Mouse (Mus musculus): ENCODE results near the gene Cass4. TPM values are rescaled to one million over a fixed set of nuclear protein-coding genes. Genes with fewer than 3 reads are reported as not detected.

Cass4 gene
- total and polyA plus RNA-seq, 3 experiments, result 0.35 to 5.5 TPM; not detected in 1

GRCm38 (mm10) chr2:172353218-172353617, 40.4 kb upstream of the Cass4 start:
- peaks cover 0 to 11% of the 10 kb centered on the region in 2 experiments; a peak in 3 of 4 replicates for H3K4me1 ChIP-seq (ENCODE audit: control insufficient read depth in 1 of 2, insufficient read depth in 2 of 2, low read length in 2 of 2)
- no peaks in the 10 kb centered on the region for H3K27me3 ChIP-seq (ENCODE audit: control insufficient read depth in 1 of 2, insufficient read depth in 2 of 2, low read length in 2 of 2)
- DNase-seq (ENCODE audit: low read depth, low spot score), result no peak
- H3K4me3 ChIP-seq (ENCODE audit: control insufficient read depth in 1 of 2, insufficient read depth in 1 of 2, low read depth in 2 of 2, low read length in 2 of 2), result no peak overlapping the region
- no peaks in the 10 kb centered on the region for H3K9me3 ChIP-seq (replicated peaks; ENCODE audit: insufficient read depth, low read length)
- H3K36me3 ChIP-seq (ENCODE audit: control insufficient read depth in 1 of 2, insufficient read depth in 2 of 2, low read length in 2 of 2), result peaks cover 8 to 9% of the 10 kb centered on the region in 2 experiments
- no peak overlapping the region for H3K27ac ChIP-seq (ENCODE audit: control insufficient read depth, low read depth, low read length)
- H3K79me2 ChIP-seq (ENCODE audit: control insufficient read depth, insufficient read depth, low read length, poor library complexity), result no peaks in the 10 kb centered on the region
- H3K9ac ChIP-seq (ENCODE audit: control insufficient read depth, low read depth, low read length, poor library complexity, severe bottlenecking), result no peak overlapping the region
- TF ChIP-seq MAFK (IDR thresholded peaks at IDR 0.05; ENCODE audit: borderline replicate concordance, low read depth, low read length) (no peak), RCOR1 (IDR thresholded peaks at IDR 0.05; ENCODE audit: low read depth, low read length) (no peak), ZMIZ1 (IDR thresholded peaks at IDR 0.05; ENCODE audit: low read depth, low read length) (no peak), MYC (IDR thresholded peaks at IDR 0.05; ENCODE audit: low read depth, low read length) (no peak), JUND (IDR thresholded peaks at IDR 0.05; ENCODE audit: low read depth, low read length) (no peak), RAD21 (IDR thresholded peaks at IDR 0.05; ENCODE audit: low read depth, low read length) (no peak), E2F4 (IDR thresholded peaks at IDR 0.05; ENCODE audit: borderline replicate concordance, low read depth, low read length) (no peak), SIN3A (IDR thresholded peaks at IDR 0.05; ENCODE audit: low read length) (no peak), SMC3 (IDR thresholded peaks at IDR 0.05; ENCODE audit: low read depth, low read length) (no peak), UBTF (IDR thresholded peaks at IDR 0.05; ENCODE audit: borderline replicate concordance, insufficient read depth, low read depth, low read length) (no peak), TCF12 (IDR thresholded peaks at IDR 0.05; ENCODE audit: low read depth, low read length) (no peak)

DNA sequence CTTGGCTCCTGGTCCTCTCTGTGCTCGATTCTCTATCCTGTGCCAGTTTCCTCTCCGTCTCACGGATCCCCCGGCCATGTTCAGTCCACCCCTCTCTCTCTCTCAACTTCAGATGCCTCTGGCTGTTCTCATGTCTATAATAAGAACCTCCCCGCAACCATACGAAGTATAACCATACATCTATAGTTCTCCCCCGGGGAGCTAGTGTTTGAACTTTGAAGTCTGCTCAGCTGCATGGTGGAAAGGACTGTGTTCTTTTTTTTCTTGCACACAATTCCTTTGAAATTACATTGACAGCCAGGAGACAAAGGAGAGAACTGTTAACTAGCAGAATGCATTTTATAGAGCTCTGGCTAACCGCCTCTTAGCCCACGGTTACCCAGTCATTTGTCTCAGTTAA, 38.8 kb upstream of the Cass4 start:
- H3K27ac ChIP-seq (ENCODE audit: control insufficient read depth, low read depth, low read length), result no peak overlapping the region
- H3K36me3 ChIP-seq (ENCODE audit: control insufficient read depth in 1 of 2, insufficient read depth in 2 of 2, low read length in 2 of 2), result peaks cover 0 to 20% of the 10 kb centered on the region in 2 experiments; a peak in 3 of 4 replicates
- no peaks in the 10 kb centered on the region for H3K79me2 ChIP-seq (ENCODE audit: control insufficient read depth, insufficient read depth, low read length, poor library complexity)

DNA sequence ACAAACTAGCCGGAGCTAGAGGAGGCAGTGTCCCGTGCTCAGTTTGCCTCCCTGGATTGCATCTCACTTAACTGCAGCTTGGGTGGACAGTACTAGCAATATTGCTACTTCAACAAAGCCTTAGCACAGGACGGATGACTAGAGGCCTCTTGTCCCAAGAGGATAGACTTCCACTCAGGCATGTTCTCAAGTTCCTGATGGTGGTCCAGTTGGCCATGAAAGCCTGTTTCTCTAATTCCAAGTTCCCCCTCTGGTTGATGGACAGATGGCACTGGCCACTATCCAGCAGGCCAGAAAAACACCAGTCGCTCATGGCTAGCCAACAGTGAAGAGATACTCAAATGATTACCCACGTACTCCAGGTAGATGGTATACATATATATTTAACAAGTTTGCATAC, 37.8 kb upstream of the Cass4 start:
- Histone ChIP-seq H3K27ac (ENCODE audit: control insufficient read depth, low read depth, low read length) (no peak overlapping the region), H3K9ac (ENCODE audit: control insufficient read depth, low read depth, low read length, poor library complexity, severe bottlenecking) (no peak overlapping the region), H3K27me3 (ENCODE audit: control insufficient read depth in 1 of 2, insufficient read depth in 2 of 2, low read length in 2 of 2) (no peaks in the 10 kb centered on the region), H3K4me3 (ENCODE audit: control insufficient read depth in 1 of 2, insufficient read depth in 1 of 2, low read depth in 2 of 2, low read length in 2 of 2) (no peak overlapping the region), H3K79me2 (ENCODE audit: control insufficient read depth, insufficient read depth, low read length, poor library complexity) (no peaks in the 10 kb centered on the region; the same call in 1 of the 2 replicates), H3K4me1 (ENCODE audit: control insufficient read depth in 1 of 2, insufficient read depth in 2 of 2, low read length in 2 of 2) (no peaks in the 10 kb centered on the region), H3K36me3 (ENCODE audit: control insufficient read depth in 1 of 2, insufficient read depth in 2 of 2, low read length in 2 of 2) (peaks cover 0 to 24% of the 10 kb centered on the region in 2 experiments; a peak in 3 of 4 replicates), H3K9me3 (replicated peaks; ENCODE audit: insufficient read depth, low read length) (no peaks in the 10 kb centered on the region)
- TF ChIP-seq POLR2AphosphoS2 (IDR thresholded peaks at IDR 0.05; ENCODE audit: low read length) (0 out of 2 replicates have a peak, but pooled peaks have one; percentile 21), E2F4 (IDR thresholded peaks at IDR 0.05; ENCODE audit: borderline replicate concordance, low read depth, low read length) (no peak)
- DNase-seq (ENCODE audit: low read depth, low spot score), result no peak

More for the DNA sequence above, 38.8 kb upstream of the Cass4 start:
- 0 out of 4 replicates have a peak, but pooled peaks cover 0 to under 1% of the 10 kb centered on the region in 2 experiments for H3K4me1 ChIP-seq (ENCODE audit: control insufficient read depth in 1 of 2, insufficient read depth in 2 of 2, low read length in 2 of 2)
- DNase-seq (ENCODE audit: low read depth, low spot score), result no peak
- no peak overlapping the region for H3K4me3 ChIP-seq (ENCODE audit: control insufficient read depth in 1 of 2, insufficient read depth in 1 of 2, low read depth in 2 of 2, low read length in 2 of 2)
- no peaks in the 10 kb centered on the region for H3K9me3 ChIP-seq (replicated peaks; ENCODE audit: insufficient read depth, low read length)
- H3K27me3 ChIP-seq (ENCODE audit: control insufficient read depth in 1 of 2, insufficient read depth in 2 of 2, low read length in 2 of 2), result no peaks in the 10 kb centered on the region
- no peak for TF ChIP-seq RCOR1 (IDR thresholded peaks at IDR 0.05; ENCODE audit: low read depth, low read length)
- TF ChIP-seq KAT2A (conservative IDR thresholded peaks at IDR 0.05; ENCODE audit: low read depth, low read length), result no peak
- TF ChIP-seq TAL1 (IDR thresholded peaks at IDR 0.05; ENCODE audit: low read length), result no peak
- TF ChIP-seq ZNF384 (IDR thresholded peaks at IDR 0.05; ENCODE audit: low read depth, low read length), result no peak
- no peak for TF ChIP-seq SMC3 (IDR thresholded peaks at IDR 0.05; ENCODE audit: low read depth, low read length)
- no peak overlapping the region for H3K9ac ChIP-seq (ENCODE audit: control insufficient read depth, low read depth, low read length, poor library complexity, severe bottlenecking)

Measured in MEL (cell line).